Mouse (Mus musculus): Measurements from ENCODE around the gene Fam19a5. TPM values are rescaled to one million over a fixed set of nuclear protein-coding genes. Genes with fewer than 3 reads are reported as not detected.

The Fam19a5 gene
- polyA plus RNA-seq, 1 experiment from 2014 or later: 9.6 TPM

- no peaks in the 10 kb centered on the region for H3K4me1 ChIP-seq (replicated peaks; ENCODE audit: control insufficient read depth, insufficient read depth, low read length)
- no peak overlapping the region for H3K9ac ChIP-seq (ENCODE audit: low read depth, low read length)
- no peak overlapping the region for H3K27ac ChIP-seq (ENCODE audit: low read depth, low read length)
- H3K4me3 ChIP-seq (ENCODE audit: low read depth, low read length): no peak overlapping the region
- no peak overlapping the region for H3K4me2 ChIP-seq (replicated peaks; ENCODE audit: low read depth, low read length)
- WGBS: 80% methylated on average over 7 of the region's 7 CpGs
- no peaks in the 10 kb centered on the region for H3K36me3 ChIP-seq (ENCODE audit: control insufficient read depth, insufficient read depth, low read length)
- no peaks in the 10 kb centered on the region for H3K27me3 ChIP-seq (ENCODE audit: control insufficient read depth, insufficient read depth, low read length)
- ATAC-seq (ENCODE audit: low FRiP score) (no peak), DNase-seq (ENCODE audit: low spot score) (no peak)
- H3K9me3 ChIP-seq (ENCODE audit: control insufficient read depth, low read length): no peaks in the 10 kb centered on the region
These were observed 117.9 kb downstream of the Fam19a5 start for GRCm38 (mm10) chr15:87661954-87662353.

GRCm38 (mm10) chr15:87666041-87666750 is 122.1 kb downstream of the Fam19a5 start:
- 87% methylated on average over 13 of the region's 13 CpGs for WGBS

GRCm38 (mm10) chr15:87667416-87667815 is 123.3 kb downstream of the Fam19a5 start:
- H3K36me3 ChIP-seq (ENCODE audit: control insufficient read depth, insufficient read depth, low read length): no peaks in the 10 kb centered on the region
- no peaks in the 10 kb centered on the region for H3K27me3 ChIP-seq (ENCODE audit: control insufficient read depth, insufficient read depth, low read length)
- H3K4me3 ChIP-seq (ENCODE audit: low read depth, low read length): no peak overlapping the region
- no peak overlapping the region for H3K27ac ChIP-seq (ENCODE audit: low read depth, low read length)
- H3K9ac ChIP-seq (ENCODE audit: low read depth, low read length): no peak overlapping the region
- H3K9me3 ChIP-seq (ENCODE audit: control insufficient read depth, low read length): no peaks in the 10 kb centered on the region
- no peak overlapping the region for H3K4me2 ChIP-seq (replicated peaks; ENCODE audit: low read depth, low read length)
- no peak; the same call in 1 of the 2 replicates for ATAC-seq (ENCODE audit: low FRiP score)
- no peaks in the 10 kb centered on the region; the same call in 1 of the 2 replicates for H3K4me1 ChIP-seq (replicated peaks; ENCODE audit: control insufficient read depth, insufficient read depth, low read length)
- whole genome bisulfite sequencing: 76% methylated on average over 7 of the region's 7 CpGs
- no peak for DNase-seq (ENCODE audit: low spot score)

More at GRCm38 (mm10) chr15:87666041-87666750, 122.1 kb downstream of the Fam19a5 start:
- no peaks in the 10 kb centered on the region for H3K36me3 ChIP-seq (ENCODE audit: control insufficient read depth, insufficient read depth, low read length)
- DNase-seq (ENCODE audit: low spot score): no peak
- no peak overlapping the region for H3K9ac ChIP-seq (ENCODE audit: low read depth, low read length)
- no peak for ATAC-seq (ENCODE audit: low FRiP score)
- no peak overlapping the region for H3K4me3 ChIP-seq (ENCODE audit: low read depth, low read length)
- H3K27me3 ChIP-seq (ENCODE audit: control insufficient read depth, insufficient read depth, low read length): no peaks in the 10 kb centered on the region
- no peak overlapping the region for H3K27ac ChIP-seq (ENCODE audit: low read depth, low read length)
- H3K4me1 ChIP-seq (replicated peaks; ENCODE audit: control insufficient read depth, insufficient read depth, low read length): no peaks in the 10 kb centered on the region
- H3K9me3 ChIP-seq (ENCODE audit: control insufficient read depth, low read length): no peaks in the 10 kb centered on the region
- no peak overlapping the region for H3K4me2 ChIP-seq (replicated peaks; ENCODE audit: low read depth, low read length)

GRCm38 (mm10) chr15:87668112-87668511 is 124.0 kb downstream of the Fam19a5 start:
- no peak overlapping the region for H3K27ac ChIP-seq (ENCODE audit: low read depth, low read length)
- H3K4me2 ChIP-seq (replicated peaks; ENCODE audit: low read depth, low read length): no peak overlapping the region
- H3K36me3 ChIP-seq (ENCODE audit: control insufficient read depth, insufficient read depth, low read length): no peaks in the 10 kb centered on the region
- no peak overlapping the region for H3K9ac ChIP-seq (ENCODE audit: low read depth, low read length)
- 90% methylated on average over 5 of the region's 5 CpGs for WGBS
- ATAC-seq (ENCODE audit: low FRiP score) (no peak), DNase-seq (ENCODE audit: low spot score) (no peak)
- H3K4me3 ChIP-seq (ENCODE audit: low read depth, low read length): no peak overlapping the region
- no peaks in the 10 kb centered on the region for H3K9me3 ChIP-seq (ENCODE audit: control insufficient read depth, low read length)
- no peaks in the 10 kb centered on the region for H3K27me3 ChIP-seq (ENCODE audit: control insufficient read depth, insufficient read depth, low read length)
- no peaks in the 10 kb centered on the region; the same call in 1 of the 2 replicates for H3K4me1 ChIP-seq (replicated peaks; ENCODE audit: control insufficient read depth, insufficient read depth, low read length)

- Histone ChIP-seq H3K36me3 (ENCODE audit: control insufficient read depth, insufficient read depth, low read length) (no peaks in the 10 kb centered on the region), H3K27me3 (ENCODE audit: control insufficient read depth, insufficient read depth, low read length) (no peaks in the 10 kb centered on the region), H3K4me1 (replicated peaks; ENCODE audit: control insufficient read depth, insufficient read depth, low read length) (no peaks in the 10 kb centered on the region; the same call in 1 of the 2 replicates), H3K9me3 (ENCODE audit: control insufficient read depth, low read length) (no peaks in the 10 kb centered on the region), H3K4me3 (ENCODE audit: low read depth, low read length) (no peak overlapping the region), H3K4me2 (replicated peaks; ENCODE audit: low read depth, low read length) (no peak overlapping the region), H3K27ac (ENCODE audit: low read depth, low read length) (no peak overlapping the region), H3K9ac (ENCODE audit: low read depth, low read length) (no peak overlapping the region)
- DNase-seq (ENCODE audit: low spot score): no peak
- WGBS: 61% methylated on average over 9 of the region's 9 CpGs
- peak; percentile 56; the same call in 1 of the 2 replicates for ATAC-seq (ENCODE audit: low FRiP score)
These were observed 127.8 kb downstream of the Fam19a5 start for GRCm38 (mm10) chr15:87671929-87672328.

- Histone ChIP-seq H3K9me3 (ENCODE audit: control insufficient read depth, low read length) (no peaks in the 10 kb centered on the region), H3K4me1 (replicated peaks; ENCODE audit: control insufficient read depth, insufficient read depth, low read length) (no peaks in the 10 kb centered on the region), H3K27ac (ENCODE audit: low read depth, low read length) (no peak overlapping the region), H3K36me3 (ENCODE audit: control insufficient read depth, insufficient read depth, low read length) (no peaks in the 10 kb centered on the region), H3K9ac (ENCODE audit: low read depth, low read length) (no peak overlapping the region), H3K4me3 (ENCODE audit: low read depth, low read length) (no peak overlapping the region), H3K27me3 (ENCODE audit: control insufficient read depth, insufficient read depth, low read length) (no peaks in the 10 kb centered on the region), H3K4me2 (replicated peaks; ENCODE audit: low read depth, low read length) (no peak overlapping the region)
- no peak for ATAC-seq (ENCODE audit: low FRiP score)
- no peak for DNase-seq (ENCODE audit: low spot score)
- 51% methylated on average over 6 of the region's 6 CpGs for WGBS
These were observed 134.6 kb downstream of the Fam19a5 start for GRCm38 (mm10) chr15:87678711-87679110.

- no peaks in the 10 kb centered on the region; the same call in 1 of the 2 replicates for H3K4me1 ChIP-seq (replicated peaks; ENCODE audit: control insufficient read depth, insufficient read depth, low read length)
- ATAC-seq (ENCODE audit: low FRiP score) (no peak), DNase-seq (ENCODE audit: low spot score) (no peak)
- no peak overlapping the region for H3K9ac ChIP-seq (ENCODE audit: low read depth, low read length)
- no peak overlapping the region for H3K4me3 ChIP-seq (ENCODE audit: low read depth, low read length)
- H3K4me2 ChIP-seq (replicated peaks; ENCODE audit: low read depth, low read length): no peak overlapping the region
- H3K9me3 ChIP-seq (ENCODE audit: control insufficient read depth, low read length): no peaks in the 10 kb centered on the region
- H3K27ac ChIP-seq (ENCODE audit: low read depth, low read length): no peak overlapping the region
- 81% methylated on average over 3 of the region's 3 CpGs for WGBS
- H3K27me3 ChIP-seq (ENCODE audit: control insufficient read depth, insufficient read depth, low read length): no peaks in the 10 kb centered on the region
- H3K36me3 ChIP-seq (ENCODE audit: control insufficient read depth, insufficient read depth, low read length): no peaks in the 10 kb centered on the region
These were observed 138.3 kb downstream of the Fam19a5 start for GRCm38 (mm10) chr15:87682410-87682809.

GRCm38 (mm10) chr15:87686415-87687040 is 142.4 kb downstream of the Fam19a5 start:
- ATAC-seq (ENCODE audit: low FRiP score): no peak; the same call in 1 of the 2 replicates
- WGBS: 60% methylated on average over 10 of the region's 10 CpGs

More at GRCm38 (mm10) chr15:87686415-87687040, 142.4 kb downstream of the Fam19a5 start:
- DNase-seq (ENCODE audit: low spot score): peak; percentile 24
- H3K36me3 ChIP-seq (ENCODE audit: control insufficient read depth, insufficient read depth, low read length): no peaks in the 10 kb centered on the region
- no peak overlapping the region for H3K4me2 ChIP-seq (replicated peaks; ENCODE audit: low read depth, low read length)
- no peaks in the 10 kb centered on the region for H3K27me3 ChIP-seq (ENCODE audit: control insufficient read depth, insufficient read depth, low read length)
- H3K9ac ChIP-seq (ENCODE audit: low read depth, low read length): no peak overlapping the region
- no peak overlapping the region for H3K27ac ChIP-seq (ENCODE audit: low read depth, low read length)
- no peaks in the 10 kb centered on the region; the same call in 1 of the 2 replicates for H3K4me1 ChIP-seq (replicated peaks; ENCODE audit: control insufficient read depth, insufficient read depth, low read length)
- no peak overlapping the region for H3K4me3 ChIP-seq (ENCODE audit: low read depth, low read length)
- H3K9me3 ChIP-seq (ENCODE audit: control insufficient read depth, low read length): no peaks in the 10 kb centered on the region
